Mouse (Mus musculus) liver, embryonic 11.5 days (tissue): ENCODE data around the gene Retreg1. TPM values are rescaled to one million over a fixed set of nuclear protein-coding genes. Genes with fewer than 3 reads are reported as not detected.

Experiments used
- ATAC-seq: fragments of 200-750 bp; cut with Nextera tagmentation; replicated peaks from 2 replicates; pipeline ENCODE4 v1.8.0; 2017; ENCODE audit warnings: moderate number of reproducible peaks, mild to moderate bottlenecking, moderate TSS enrichment, moderate library complexity; ENCODE audit not compliant: low FRiP score
- DNase-seq: peaks from one replicate; pipeline ENCODE4 v3.0.0-alpha.2; 2017; ENCODE audit warnings: low spot score
- H3K27ac ChIP-seq: fragments of 300-500 bp; sonication (generic); 2 replicates; pipeline ENCODE4 v1.5.1; 2014; ENCODE audit warnings: mild to moderate bottlenecking, low read depth, low read length, control low read depth
- H3K27me3 ChIP-seq: fragments of 300-500 bp; sonication (generic); replicated peaks from 2 replicates; pipeline ENCODE4 v1.6.1; 2014; ENCODE audit warnings: low read length, mixed read lengths; ENCODE audit not compliant: control insufficient read depth, insufficient read depth
- H3K36me3 ChIP-seq: fragments of 300-500 bp; sonication (generic); 2 replicates; pipeline ENCODE4 v1.6.1; 2014; ENCODE audit warnings: mild to moderate bottlenecking, low read length, moderate library complexity, mixed read lengths; ENCODE audit not compliant: control insufficient read depth, insufficient read depth
- H3K4me1 ChIP-seq: fragments of 300-500 bp; sonication (generic); replicated peaks from 2 replicates; pipeline ENCODE4 v1.6.1; 2014; ENCODE audit warnings: low read length, mixed read lengths; ENCODE audit not compliant: control insufficient read depth, insufficient read depth
- H3K4me2 ChIP-seq: fragments of 300-500 bp; sonication (generic); 2 replicates; pipeline ENCODE4 v1.6.1; 2014; ENCODE audit warnings: mild to moderate bottlenecking, control low read depth, moderate library complexity
- H3K4me3 ChIP-seq: fragments of 300-500 bp; sonication (generic); 2 replicates; pipeline ENCODE4 v1.5.1; 2014; ENCODE audit warnings: low read depth, low read length, control low read depth
- H3K9ac ChIP-seq: fragments of 300-500 bp; sonication (generic); 2 replicates; pipeline ENCODE4 v1.6.1; 2014; ENCODE audit warnings: low read depth, low read length, control low read depth
- H3K9me3 ChIP-seq: fragments of 300-500 bp; sonication (generic); 2 replicates; pipeline ENCODE4 v1.6.1; 2016; ENCODE audit warnings: low read length, inconsistent platforms, mixed read lengths; ENCODE audit not compliant: control insufficient read depth
- WGBS: fragments of 180-500 bp; shearing (Covaris S2); extraction: QIAGEN DNeasy Blood & Tissue Kit; methylation state at CpG from one replicate; pipeline ENCODE4 v1.1.7; 2014; 5-methylcytosine and 5-hydroxymethylcytosine counted together
- polyA plus RNA-seq: library from polyadenylated mRNA; unstranded; fragments of >200 nt; fragmentation: Nextera tagmentation; extraction: Ambion mirVana; gene quantifications from 2 replicates; pipeline ENCODE4 v1.2.1, GENCODE M21; 2014

The Retreg1 gene
- polyA plus RNA-seq, 1 experiment from 2014 or later: 1.3 TPM

- H3K9me3 ChIP-seq: no peaks in the 10 kb centered on the region
- no peak overlapping the region for H3K4me3 ChIP-seq
- no peaks in the 10 kb centered on the region for H3K27me3 ChIP-seq
- H3K4me2 ChIP-seq: no peak overlapping the region
- H3K36me3 ChIP-seq: peaks cover 16% of the 10 kb centered on the region; the same call in 1 of the 2 replicates
- no peaks in the 10 kb centered on the region for H3K4me1 ChIP-seq
- H3K27ac ChIP-seq: no peak overlapping the region
- H3K9ac ChIP-seq: no peak overlapping the region
- WGBS: 86% methylated on average over 21 of the region's 21 CpGs
- no peak; the same call in 1 of the 2 replicates for ATAC-seq
- DNase-seq: peak; percentile 42
These were observed 37.5 kb upstream of the Retreg1 start for GRCm38 (mm10) chr15:25805336-25806110.

GRCm38 (mm10) chr15:25806363-25806762 lies 36.6 kb upstream of the Retreg1 start:
- Histone ChIP-seq H3K9ac (no peak overlapping the region), H3K4me3 (no peak overlapping the region), H3K4me1 (no peaks in the 10 kb centered on the region), H3K27me3 (no peaks in the 10 kb centered on the region), H3K9me3 (no peaks in the 10 kb centered on the region), H3K36me3 (peaks cover 10% of the 10 kb centered on the region; the same call in 1 of the 2 replicates), H3K4me2 (no peak overlapping the region), H3K27ac (no peak overlapping the region)
- no peak for ATAC-seq
- DNase-seq: no peak
- WGBS: 93% methylated on average over 17 of the region's 17 CpGs

GRCm38 (mm10) chr15:25806878-25807277 lies 36.1 kb upstream of the Retreg1 start:
- Histone ChIP-seq H3K27me3 (no peaks in the 10 kb centered on the region), H3K36me3 (peaks cover 10% of the 10 kb centered on the region; the same call in 1 of the 2 replicates), H3K27ac (no peak overlapping the region), H3K9ac (no peak overlapping the region), H3K4me2 (no peak overlapping the region), H3K4me1 (no peaks in the 10 kb centered on the region), H3K4me3 (no peak overlapping the region), H3K9me3 (no peaks in the 10 kb centered on the region)
- ATAC-seq (no peak), DNase-seq (no peak)
- WGBS: 94% methylated on average over 9 of the region's 9 CpGs

GRCm38 (mm10) chr15:25808677-25809460 lies 34.1 kb upstream of the Retreg1 start:
- no peak for DNase-seq
- ATAC-seq: no peak
- peaks cover 10% of the 10 kb centered on the region; the same call in 1 of the 2 replicates for H3K36me3 ChIP-seq
- no peaks in the 10 kb centered on the region; the same call in 1 of the 2 replicates for H3K4me1 ChIP-seq
- no peak overlapping the region for H3K4me2 ChIP-seq
- no peaks in the 10 kb centered on the region for H3K9me3 ChIP-seq
- H3K27me3 ChIP-seq: no peaks in the 10 kb centered on the region
- H3K9ac ChIP-seq: no peak overlapping the region
- no peak overlapping the region for H3K27ac ChIP-seq
- WGBS: 91% methylated on average over 20 of the region's 20 CpGs
- H3K4me3 ChIP-seq: no peak overlapping the region

GRCm38 (mm10) chr15:25809669-25810068 lies 33.3 kb upstream of the Retreg1 start:
- Histone ChIP-seq H3K9ac (no peak overlapping the region), H3K4me3 (no peak overlapping the region), H3K36me3 (peaks cover 11% of the 10 kb centered on the region; the same call in 1 of the 2 replicates), H3K9me3 (no peaks in the 10 kb centered on the region), H3K4me1 (no peaks in the 10 kb centered on the region; the same call in 1 of the 2 replicates), H3K27ac (no peak overlapping the region), H3K27me3 (no peaks in the 10 kb centered on the region), H3K4me2 (no peak overlapping the region)
- WGBS: 79% methylated on average over 6 of the region's 6 CpGs
- no peak for ATAC-seq
- no peak for DNase-seq

- Histone ChIP-seq H3K9me3 (no peaks in the 10 kb centered on the region), H3K27me3 (no peaks in the 10 kb centered on the region), H3K9ac (no peak overlapping the region), H3K27ac (no peak overlapping the region), H3K36me3 (peaks cover 17% of the 10 kb centered on the region; the same call in 1 of the 2 replicates), H3K4me1 (no peaks in the 10 kb centered on the region; the same call in 1 of the 2 replicates), H3K4me2 (no peak overlapping the region), H3K4me3 (no peak overlapping the region)
- 82% methylated on average over 11 of the region's 11 CpGs for WGBS
- DNase-seq: no peak
- ATAC-seq: no peak
These were observed 31.1 kb upstream of the Retreg1 start for GRCm38 (mm10) chr15:25811834-25812250.

GRCm38 (mm10) chr15:25812479-25812878 lies 30.5 kb upstream of the Retreg1 start:
- Histone ChIP-seq H3K27ac (no peak overlapping the region), H3K4me1 (no peaks in the 10 kb centered on the region; the same call in 1 of the 2 replicates), H3K9me3 (no peaks in the 10 kb centered on the region), H3K27me3 (no peaks in the 10 kb centered on the region), H3K36me3 (peaks cover 17% of the 10 kb centered on the region; the same call in 1 of the 2 replicates), H3K4me2 (no peak overlapping the region), H3K4me3 (no peak overlapping the region), H3K9ac (no peak overlapping the region)
- 71% methylated on average over 12 of the region's 12 CpGs for WGBS
- DNase-seq (no peak), ATAC-seq (no peak)

- 68% methylated on average over 3 of the region's 3 CpGs for WGBS
- no peak overlapping the region for H3K27ac ChIP-seq
- no peak overlapping the region for H3K4me2 ChIP-seq
- H3K36me3 ChIP-seq: peaks cover 11% of the 10 kb centered on the region; the same call in 1 of the 2 replicates
- H3K4me3 ChIP-seq: no peak overlapping the region
- no peak overlapping the region for H3K9ac ChIP-seq
- H3K9me3 ChIP-seq: no peaks in the 10 kb centered on the region
- no peaks in the 10 kb centered on the region; the same call in 1 of the 2 replicates for H3K4me1 ChIP-seq
- no peaks in the 10 kb centered on the region for H3K27me3 ChIP-seq
- DNase-seq (no peak), ATAC-seq (no peak)
These were observed 28.4 kb upstream of the Retreg1 start for GRCm38 (mm10) chr15:25814535-25814934.
